Mouse (Mus musculus): ENCODE measurements around the gene Il25. TPM values are rescaled to one million over a fixed set of nuclear protein-coding genes. Genes with fewer than 3 reads are reported as not detected.
"Not testable (repeated sequence)": the region's sequence is repeated elsewhere in the genome, so short reads cannot be mapped to it uniquely, and the experiment has no call there.

Il25 gene
- polyA plus RNA-seq, 1 experiment: not detected

GRCm38 (mm10) chr14:54965044-54965443 lies 32.5 kb downstream of the Il25 start:
- H3K4me3 ChIP-seq (replicated peaks; ENCODE audit: control insufficient read depth, low read depth, low read length): no peak overlapping the region
- H3K4me1 ChIP-seq (ENCODE audit: control insufficient read depth, insufficient read depth, low read length): no peaks in the 10 kb centered on the region
- H3K27ac ChIP-seq (ENCODE audit: control insufficient read depth, insufficient read depth, low read depth, low read length, poor library complexity): no peak overlapping the region
- 84% methylated on average over 15 of the region's 15 CpGs for WGBS
- TF ChIP-seq CTCF (IDR thresholded peaks at IDR 0.05; ENCODE audit: control insufficient read depth, insufficient read depth, low read length): no peak
- TF ChIP-seq POLR2A (IDR thresholded peaks at IDR 0.05; ENCODE audit: borderline replicate concordance, control insufficient read depth, low read depth, low read length): no peak

GRCm38 (mm10) chr14:54965631-54966030 lies 33.1 kb downstream of the Il25 start:
- WGBS: 69% methylated on average over 6 of the region's 6 CpGs
- TF ChIP-seq CTCF (IDR thresholded peaks at IDR 0.05; ENCODE audit: control insufficient read depth, insufficient read depth, low read length): no peak
- TF ChIP-seq POLR2A (IDR thresholded peaks at IDR 0.05; ENCODE audit: borderline replicate concordance, control insufficient read depth, low read depth, low read length): no peak
- Histone ChIP-seq H3K4me1 (ENCODE audit: control insufficient read depth, insufficient read depth, low read length) (no peaks in the 10 kb centered on the region), H3K27ac (ENCODE audit: control insufficient read depth, insufficient read depth, low read depth, low read length, poor library complexity) (no peak overlapping the region), H3K4me3 (replicated peaks; ENCODE audit: control insufficient read depth, low read depth, low read length) (no peak overlapping the region)

- Histone ChIP-seq H3K27ac (ENCODE audit: control insufficient read depth, insufficient read depth, low read depth, low read length, poor library complexity) (no peak within 1 kb of the TSS), H3K4me3 (replicated peaks; ENCODE audit: control insufficient read depth, low read depth, low read length) (no peak within 1 kb of the TSS), H3K4me1 (ENCODE audit: control insufficient read depth, insufficient read depth, low read length) (no peaks in the 10 kb centered on the region)
- TF ChIP-seq POLR2A (IDR thresholded peaks at IDR 0.05; ENCODE audit: borderline replicate concordance, control insufficient read depth, low read depth, low read length) (no peak), CTCF (IDR thresholded peaks at IDR 0.05; ENCODE audit: control insufficient read depth, insufficient read depth, low read length) (no peak)
- WGBS: 71% methylated on average over 7 of the region's 7 CpGs
Observed at GRCm38 (mm10) chr14:54966320-54966977, 34.0 kb downstream of the Il25 start, which contains the start of gene Myh6. Myh6 (minus strand) TSS chr14:54966927.

GRCm38 (mm10) chr14:54967874-54968273 lies 35.4 kb downstream of the Il25 start:
- H3K4me3 ChIP-seq (replicated peaks; ENCODE audit: control insufficient read depth, low read depth, low read length): no peak overlapping the region
- H3K27ac ChIP-seq (ENCODE audit: control insufficient read depth, insufficient read depth, low read depth, low read length, poor library complexity): no peak overlapping the region
- H3K4me1 ChIP-seq (ENCODE audit: control insufficient read depth, insufficient read depth, low read length): no peaks in the 10 kb centered on the region
- TF ChIP-seq CTCF (IDR thresholded peaks at IDR 0.05; ENCODE audit: control insufficient read depth, insufficient read depth, low read length): no peak
- no peak for TF ChIP-seq POLR2A (IDR thresholded peaks at IDR 0.05; ENCODE audit: borderline replicate concordance, control insufficient read depth, low read depth, low read length)
- 82% methylated on average over 3 of the region's 3 CpGs for WGBS

GRCm38 (mm10) chr14:54968344-54968743 lies 35.8 kb downstream of the Il25 start:
- H3K4me3 ChIP-seq (replicated peaks; ENCODE audit: control insufficient read depth, low read depth, low read length): no peak overlapping the region
- no peak overlapping the region for H3K27ac ChIP-seq (ENCODE audit: control insufficient read depth, insufficient read depth, low read depth, low read length, poor library complexity)
- no peaks in the 10 kb centered on the region for H3K4me1 ChIP-seq (ENCODE audit: control insufficient read depth, insufficient read depth, low read length)
- TF ChIP-seq CTCF (IDR thresholded peaks at IDR 0.05; ENCODE audit: control insufficient read depth, insufficient read depth, low read length): no peak
- TF ChIP-seq POLR2A (IDR thresholded peaks at IDR 0.05; ENCODE audit: borderline replicate concordance, control insufficient read depth, low read depth, low read length): no peak

GRCm38 (mm10) chr14:54972786-54973185 lies 40.3 kb downstream of the Il25 start:
- H3K4me3 ChIP-seq (replicated peaks; ENCODE audit: control insufficient read depth, low read depth, low read length); H3K4me1 ChIP-seq (ENCODE audit: control insufficient read depth, insufficient read depth, low read length); H3K27ac ChIP-seq (ENCODE audit: control insufficient read depth, insufficient read depth, low read depth, low read length, poor library complexity): not testable (repeated sequence)
- 82% methylated on average over 11 of the region's 11 CpGs for WGBS

GRCm38 (mm10) chr14:54974068-54974791 lies 41.7 kb downstream of the Il25 start:
- TF ChIP-seq POLR2A (IDR thresholded peaks at IDR 0.05; ENCODE audit: borderline replicate concordance, control insufficient read depth, low read depth, low read length) (no peak), CTCF (IDR thresholded peaks at IDR 0.05; ENCODE audit: control insufficient read depth, insufficient read depth, low read length) (no peak)
- WGBS: 73% methylated on average over 6 of the region's 6 CpGs
- H3K4me1 ChIP-seq (ENCODE audit: control insufficient read depth, insufficient read depth, low read length): no peaks in the 10 kb centered on the region
- H3K4me3 ChIP-seq (replicated peaks; ENCODE audit: control insufficient read depth, low read depth, low read length): no peak overlapping the region
- H3K27ac ChIP-seq (ENCODE audit: control insufficient read depth, insufficient read depth, low read depth, low read length, poor library complexity): no peak overlapping the region

- Histone ChIP-seq H3K27ac (ENCODE audit: control insufficient read depth, insufficient read depth, low read depth, low read length, poor library complexity) (no peak within 1 kb of the TSS), H3K4me1 (ENCODE audit: control insufficient read depth, insufficient read depth, low read length) (no peaks in the 10 kb centered on the region), H3K4me3 (replicated peaks; ENCODE audit: control insufficient read depth, low read depth, low read length) (no peak within 1 kb of the TSS)
- TF ChIP-seq CTCF (IDR thresholded peaks at IDR 0.05; ENCODE audit: control insufficient read depth, insufficient read depth, low read length) (no peak), POLR2A (IDR thresholded peaks at IDR 0.05; ENCODE audit: borderline replicate concordance, control insufficient read depth, low read depth, low read length) (no peak)
- 51% methylated on average over 1 of the region's 1 CpGs for WGBS
Observed at GRCm38 (mm10) chr14:54976633-54977032, 44.1 kb downstream of the Il25 start, which contains the start of gene Gm17428. Gm17428 (plus strand) TSS chr14:54976933.
